Mouse (Mus musculus) heart, adult 2 months (tissue): Measurements from ENCODE around the gene Zdhhc14.

Experiments
- CTCF ChIP-seq: fragments of 200-600 bp; IDR thresholded peaks from 2 replicates; pipeline ENCODE4 v1.8.1; 2022; ENCODE audit warnings: antibody characterized with exemption, mild to moderate bottlenecking, moderate library complexity
- POLR2A ChIP-seq: fragments of 200-500 bp; IDR thresholded peaks from 2 replicates; pipeline ENCODE4 v1.6.1; 2011; ENCODE audit warnings: mild to moderate bottlenecking, low read depth, low read length, control low read depth; ENCODE audit not compliant: insufficient read depth

DNA sequence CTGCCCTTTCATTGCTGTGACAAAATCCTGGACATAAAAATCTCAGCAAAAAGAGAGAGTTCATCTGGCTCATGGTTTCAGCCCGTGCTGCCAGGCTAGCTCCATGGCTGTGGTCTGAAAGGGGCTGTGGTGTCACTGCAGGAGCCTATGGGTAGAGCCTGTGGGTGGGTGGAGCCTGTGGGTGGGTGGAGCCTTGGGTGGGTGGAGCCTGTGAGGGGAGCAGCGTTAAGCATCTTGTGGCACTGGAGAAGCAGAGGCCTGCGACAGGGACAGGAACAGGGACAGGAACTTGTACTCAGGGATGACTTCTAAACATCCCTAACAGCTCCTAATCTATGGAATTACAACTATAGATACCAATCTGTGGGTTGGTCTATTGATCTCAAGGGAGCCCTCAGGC, 20.1 kb upstream of the Zdhhc14 start:
- TF ChIP-seq CTCF: no peak
- TF ChIP-seq POLR2A: no peak
